Mouse (Mus musculus) erythroblast, embryonic 14.5 days (primary cell): ENCODE data around the gene Herpud1.

Source experiments
- GATA1 ChIP-seq: IDR thresholded peaks from 2 replicates; pipeline ENCODE4 v1.6.1; 2012; ENCODE audit warnings: low read length, inconsistent platforms, mixed read lengths
- TAL1 ChIP-seq: IDR thresholded peaks from 3 replicates; pipeline ENCODE4 v1.6.1; 2012; ENCODE audit warnings: low read length, inconsistent platforms, mixed read lengths

- no peak for TF ChIP-seq GATA1
- TF ChIP-seq TAL1 = no peak
Observed at GRCm38 (mm10) chr8:94376580-94376979, 9.7 kb upstream of the Herpud1 start.
